Mouse (Mus musculus) midbrain, embryonic 10.5 days (tissue): Measurements from ENCODE around the gene Traf3. TPM values are rescaled to one million over a fixed set of nuclear protein-coding genes. Genes with fewer than 3 reads are reported as not detected.
A peak's percentile ranks its signal among the peaks of the same experiment; 100 is the strongest.

Experiments
- DNase-seq: peaks from one replicate; pipeline ENCODE4 v3.0.0-alpha.2; 2017; ENCODE audit warnings: low spot score
- H3K27ac ChIP-seq: fragments of 300-500 bp; sonication (generic); replicated peaks from 2 replicates; pipeline ENCODE4 v1.5.1; 2016; ENCODE audit warnings: mild to moderate bottlenecking
- H3K27me3 ChIP-seq: fragments of 300-500 bp; sonication (generic); 2 replicates; pipeline ENCODE4 v1.6.1; 2016; ENCODE audit warnings: low read depth, mild to moderate bottlenecking; ENCODE audit not compliant: poor library complexity, severe bottlenecking
- H3K36me3 ChIP-seq: fragments of 300-500 bp; sonication (generic); 2 replicates; pipeline ENCODE4 v1.6.1; 2016; ENCODE audit warnings: mild to moderate bottlenecking, moderate library complexity
- H3K4me1 ChIP-seq: fragments of 300-500 bp; sonication (generic); 2 replicates; pipeline ENCODE4 v1.6.1; 2016
- H3K4me3 ChIP-seq: fragments of 300-500 bp; sonication (generic); 2 replicates; pipeline ENCODE4 v1.5.1; 2016; ENCODE audit warnings: mild to moderate bottlenecking, moderate library complexity
- H3K9me3 ChIP-seq: fragments of 300-500 bp; sonication (generic); replicated peaks from 2 replicates; pipeline ENCODE4 v1.6.1; 2016; ENCODE audit warnings: mild to moderate bottlenecking
- WGBS: fragments of 180-500 bp; shearing (Covaris S2); methylation state at CpG from one replicate; pipeline ENCODE4 v1.1.7; 2016; 5-methylcytosine and 5-hydroxymethylcytosine counted together
- polyA plus RNA-seq: library from polyadenylated mRNA; unstranded; fragments of >200 nt; fragmentation: Nextera tagmentation; extraction: Ambion mirVana; gene quantifications from 2 replicates; pipeline ENCODE4 v1.2.1, GENCODE M21; 2016

Gene Traf3
- polyA plus RNA-seq, 1 experiment from 2014 or later = 11.5 TPM

GRCm38 (mm10) chr12:111274447-111275149, 108.4 kb downstream of the Traf3 start:
- H3K4me3 ChIP-seq = peak overlapping the region; percentile 53
- whole genome bisulfite sequencing = 4% methylated on average over 80 of the region's 80 CpGs
- H3K27ac ChIP-seq = no peak overlapping the region; the same call in 1 of the 2 replicates
- peaks cover 36% of the 10 kb centered on the region for H3K4me1 ChIP-seq
- H3K36me3 ChIP-seq = no peaks in the 10 kb centered on the region
- peaks cover 82% of the 10 kb centered on the region for H3K27me3 ChIP-seq
- H3K9me3 ChIP-seq = 0 out of 2 replicates have a peak, but pooled peaks cover 8% of the 10 kb centered on the region
- no peak for DNase-seq

DNA sequence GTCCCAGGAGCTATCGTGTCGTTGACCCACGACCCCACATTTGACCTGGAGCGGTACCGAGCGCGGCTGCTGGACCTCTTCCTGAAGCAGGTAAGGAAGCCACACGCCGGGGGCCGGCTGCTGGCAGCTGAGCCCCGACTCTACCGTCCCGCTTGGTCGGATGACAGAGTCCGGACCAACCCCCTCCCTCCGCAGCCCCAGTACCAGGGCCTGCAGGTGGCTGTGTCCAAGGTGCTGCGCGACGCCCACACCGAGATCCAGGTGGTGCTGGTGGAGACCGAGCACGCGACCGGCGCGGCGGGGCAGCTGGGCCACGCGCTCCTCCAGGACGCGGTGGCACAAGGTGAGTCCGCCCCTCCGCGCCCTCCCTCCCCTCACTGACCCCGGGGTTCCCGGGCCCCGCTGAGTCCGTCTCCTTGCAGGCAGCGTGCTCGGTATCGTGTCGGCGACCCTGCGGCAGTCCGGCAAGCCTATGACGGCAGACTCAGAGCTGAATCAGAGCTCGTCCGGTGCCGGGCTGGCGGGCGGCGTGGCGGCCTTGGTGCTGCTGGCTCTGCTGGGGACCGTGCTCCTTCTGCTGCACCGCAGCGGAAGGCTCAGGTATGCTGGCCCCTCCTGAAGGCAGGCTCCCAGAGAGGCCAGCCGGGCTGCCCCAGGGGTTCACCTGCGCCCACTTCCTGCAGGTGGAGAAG, 109.1 kb downstream of the Traf3 start:
- no peaks in the 10 kb centered on the region for H3K36me3 ChIP-seq
- peaks cover 36% of the 10 kb centered on the region for H3K4me1 ChIP-seq
- 0 out of 2 replicates have a peak, but pooled peaks cover 8% of the 10 kb centered on the region for H3K9me3 ChIP-seq
- no peak overlapping the region for H3K27ac ChIP-seq
- DNase-seq = peak; percentile 48
- H3K4me3 ChIP-seq = peak overlapping the region; percentile 53
- under 1% methylated on average over 58 of the region's 58 CpGs for WGBS
- peaks cover 75% of the 10 kb centered on the region for H3K27me3 ChIP-seq

DNA sequence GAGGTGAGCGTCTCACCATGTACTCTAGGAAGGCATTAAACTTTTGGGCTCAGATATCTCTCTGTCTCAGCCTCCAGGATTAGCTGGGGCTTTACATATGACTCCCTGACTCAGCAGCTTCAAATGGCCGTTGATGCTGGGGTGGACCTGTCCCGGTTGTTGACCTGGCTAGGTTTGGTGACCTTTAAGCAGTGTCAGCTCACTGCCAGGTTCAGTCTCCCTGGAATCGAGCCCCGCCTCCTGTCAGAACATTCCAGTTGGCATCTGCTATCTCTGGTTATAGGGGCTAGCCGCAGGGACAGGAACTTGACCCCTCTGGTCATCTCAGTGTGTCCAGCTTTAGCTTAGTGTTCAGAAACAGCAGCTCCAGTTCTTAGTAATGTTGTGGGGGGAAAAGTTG, 110.2 kb downstream of the Traf3 start:
- Histone ChIP-seq H3K27me3 (peaks cover 65% of the 10 kb centered on the region), H3K36me3 (no peaks in the 10 kb centered on the region), H3K4me1 (peaks cover 26% of the 10 kb centered on the region), H3K4me3 (no peak overlapping the region), H3K27ac (no peak overlapping the region), H3K9me3 (0 out of 2 replicates have a peak, but pooled peaks cover 8% of the 10 kb centered on the region)
- DNase-seq = no peak
- 52% methylated on average over 6 of the region's 6 CpGs for WGBS

DNA sequence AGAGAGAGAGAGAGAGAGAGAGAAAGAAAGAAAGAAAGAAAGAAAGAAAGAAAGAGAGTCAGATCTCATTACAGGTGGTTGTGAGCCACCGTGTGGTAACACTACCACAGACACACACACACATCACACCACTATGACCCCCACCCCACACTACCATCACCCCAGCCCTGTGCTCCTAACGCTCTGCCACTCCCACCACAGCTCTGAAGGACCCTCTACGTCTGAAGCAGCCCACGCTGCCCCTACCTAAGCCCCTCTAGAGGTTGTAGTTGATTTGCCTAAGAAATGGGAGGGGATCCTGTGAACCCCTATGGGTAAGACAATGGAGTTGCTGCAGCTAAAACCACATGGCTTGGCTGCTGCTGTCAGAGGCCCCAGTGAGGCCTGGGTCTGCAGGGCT, 117.4 kb downstream of the Traf3 start:
- 0 out of 2 replicates have a peak overlapping the region, but pooled peaks have one; percentile 9 for H3K27ac ChIP-seq
- no peaks in the 10 kb centered on the region for H3K36me3 ChIP-seq
- H3K9me3 ChIP-seq = 0 out of 2 replicates have a peak, but pooled peaks cover 8% of the 10 kb centered on the region
- DNase-seq = no peak
- no peak overlapping the region for H3K4me3 ChIP-seq
- WGBS = 68% methylated on average over 4 of the region's 4 CpGs
- peaks cover 22% of the 10 kb centered on the region for H3K4me1 ChIP-seq
- no peaks in the 10 kb centered on the region for H3K27me3 ChIP-seq

DNA sequence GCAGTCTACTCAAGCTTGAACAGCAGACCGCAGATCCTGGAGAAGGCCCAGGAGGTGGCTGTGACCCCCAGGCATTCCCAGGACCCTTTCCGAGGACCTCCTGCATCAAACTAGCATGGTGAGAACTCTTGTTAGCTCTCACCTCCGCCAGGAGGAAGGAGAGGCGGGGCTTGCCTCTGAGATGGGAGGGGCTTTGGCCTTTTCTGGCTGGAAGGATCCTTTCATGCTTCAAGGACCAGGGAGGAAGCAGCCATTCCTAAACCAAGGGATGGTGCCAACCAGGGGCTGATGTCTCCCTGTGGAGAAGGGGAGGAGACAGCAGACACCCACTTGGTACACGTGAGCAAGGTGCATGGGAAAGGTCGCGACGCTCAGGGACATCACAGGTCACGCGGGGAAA, 118.4 kb downstream of the Traf3 start:
- DNase-seq = no peak
- WGBS = 18% methylated on average over 10 of the region's 10 CpGs
- H3K36me3 ChIP-seq = no peaks in the 10 kb centered on the region

GRCm38 (mm10) chr12:111293025-111293424, 126.9 kb downstream of the Traf3 start:
- no peak for DNase-seq
- H3K4me1 ChIP-seq = peaks cover 11% of the 10 kb centered on the region
- no peak overlapping the region for H3K27ac ChIP-seq
- H3K27me3 ChIP-seq = no peaks in the 10 kb centered on the region
- no peaks in the 10 kb centered on the region for H3K9me3 ChIP-seq
- WGBS = 94% methylated on average over 12 of the region's 12 CpGs
- H3K36me3 ChIP-seq = peaks cover 79% of the 10 kb centered on the region
- no peak overlapping the region for H3K4me3 ChIP-seq

More for the DNA sequence above, 118.4 kb downstream of the Traf3 start:
- H3K27ac ChIP-seq = no peak overlapping the region; the same call in 1 of the 2 replicates
- H3K27me3 ChIP-seq = no peaks in the 10 kb centered on the region
- peaks cover 31% of the 10 kb centered on the region for H3K4me1 ChIP-seq
- no peaks in the 10 kb centered on the region for H3K9me3 ChIP-seq
- H3K4me3 ChIP-seq = peak overlapping the region; percentile 32

GRCm38 (mm10) chr12:111301322-111302017, 135.3 kb downstream of the Traf3 start:
- Histone ChIP-seq H3K9me3 (no peaks in the 10 kb centered on the region), H3K4me1 (no peaks in the 10 kb centered on the region), H3K27ac (no peak overlapping the region), H3K27me3 (no peaks in the 10 kb centered on the region), H3K36me3 (peaks cover 97% of the 10 kb centered on the region), H3K4me3 (no peak overlapping the region)
- WGBS = 96% methylated on average over 27 of the region's 27 CpGs
- DNase-seq = no peak

DNA sequence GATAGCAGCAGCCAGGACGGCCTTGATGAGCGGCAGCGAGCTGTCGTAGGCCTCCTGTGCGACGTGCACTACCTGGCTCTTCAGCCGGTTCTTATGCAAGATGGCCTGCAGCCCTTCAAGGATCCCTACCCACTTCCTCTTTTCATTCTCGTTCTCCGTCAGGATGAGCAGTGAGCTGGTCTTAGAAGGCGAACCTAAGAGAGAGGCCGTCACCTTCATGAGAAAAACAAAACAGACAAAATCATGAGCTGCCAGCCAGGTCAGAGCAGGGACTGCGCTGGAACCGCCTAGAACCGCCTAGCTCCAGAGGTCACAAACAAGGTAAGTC, 135.8 kb downstream of the Traf3 start:
- H3K9me3 ChIP-seq = no peaks in the 10 kb centered on the region
- WGBS = 97% methylated on average over 14 of the region's 14 CpGs

DNA sequence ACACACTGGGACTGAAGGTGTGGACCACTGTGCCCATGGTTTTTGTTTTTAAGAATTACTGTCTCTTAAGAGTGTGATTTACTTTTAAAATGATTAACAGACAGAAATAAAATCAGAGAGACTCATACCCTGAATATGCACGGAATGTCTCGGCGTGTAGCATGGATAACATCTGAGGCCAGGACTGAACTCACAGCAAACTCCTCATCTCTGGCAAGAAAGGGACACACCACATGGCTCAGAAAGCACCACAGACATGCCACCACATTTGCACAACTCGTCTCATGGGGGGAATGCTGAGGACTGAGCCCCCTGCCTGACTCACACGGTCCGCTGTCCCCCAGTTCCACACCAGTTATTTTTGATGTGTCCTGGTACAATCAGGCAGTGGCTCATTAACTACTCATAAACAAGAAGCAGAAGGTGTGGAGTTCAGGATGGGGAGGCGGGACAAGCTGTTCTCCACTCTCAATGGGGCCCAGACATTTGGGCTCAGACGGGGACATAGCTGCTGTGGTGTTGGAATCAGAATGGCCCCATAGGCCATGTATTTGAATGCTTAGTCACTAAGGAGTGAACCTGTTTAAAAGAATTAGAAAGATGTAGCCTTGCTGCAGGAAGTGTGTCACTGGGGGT, 137.7 kb downstream of the Traf3 start:
- no peak overlapping the region for H3K27ac ChIP-seq
- no peaks in the 10 kb centered on the region for H3K9me3 ChIP-seq
- H3K4me3 ChIP-seq = no peak overlapping the region
- no peaks in the 10 kb centered on the region for H3K27me3 ChIP-seq
- DNase-seq = no peak
- 94% methylated on average over 8 of the region's 8 CpGs for WGBS
- H3K36me3 ChIP-seq = peaks cover 94% of the 10 kb centered on the region
- H3K4me1 ChIP-seq = no peaks in the 10 kb centered on the region

More for the DNA sequence above, 135.8 kb downstream of the Traf3 start:
- Histone ChIP-seq H3K27ac (no peak overlapping the region), H3K36me3 (peaks cover 97% of the 10 kb centered on the region), H3K27me3 (no peaks in the 10 kb centered on the region), H3K4me3 (no peak overlapping the region), H3K4me1 (no peaks in the 10 kb centered on the region)
- DNase-seq = no peak

DNA sequence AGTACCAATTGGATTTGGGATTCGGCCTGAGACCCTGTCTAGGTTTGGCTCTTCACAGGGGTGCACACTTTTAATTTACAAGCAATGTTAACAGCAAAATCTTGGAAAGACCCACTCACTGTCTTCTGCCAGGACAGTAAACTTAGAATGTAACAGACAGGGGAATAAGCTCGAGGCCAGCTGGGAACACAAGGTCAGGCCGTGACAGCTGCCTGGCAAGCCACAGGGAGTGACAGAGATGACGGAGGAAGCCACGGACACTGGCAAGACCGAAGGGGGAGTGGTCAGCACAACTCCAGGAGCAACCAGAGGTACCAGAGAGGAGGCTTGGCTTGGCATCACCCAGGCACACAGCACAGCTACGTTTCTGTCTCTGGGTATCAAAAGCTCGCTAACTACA, 140.7 kb downstream of the Traf3 start:
- H3K27me3 ChIP-seq = no peaks in the 10 kb centered on the region
- no peak for DNase-seq
- peaks cover 97% of the 10 kb centered on the region for H3K36me3 ChIP-seq
- no peak overlapping the region for H3K4me3 ChIP-seq
- H3K4me1 ChIP-seq = no peaks in the 10 kb centered on the region
- H3K27ac ChIP-seq = no peak overlapping the region
- no peaks in the 10 kb centered on the region for H3K9me3 ChIP-seq
- 92% methylated on average over 8 of the region's 8 CpGs for WGBS

- Histone ChIP-seq H3K36me3 (peaks cover 97% of the 10 kb centered on the region), H3K4me3 (no peak overlapping the region), H3K27me3 (no peaks in the 10 kb centered on the region), H3K9me3 (no peaks in the 10 kb centered on the region), H3K4me1 (no peaks in the 10 kb centered on the region), H3K27ac (no peak overlapping the region)
- 91% methylated on average over 12 of the region's 12 CpGs for WGBS
- no peak for DNase-seq
Observed at GRCm38 (mm10) chr12:111309256-111309655, 143.1 kb downstream of the Traf3 start.

DNA sequence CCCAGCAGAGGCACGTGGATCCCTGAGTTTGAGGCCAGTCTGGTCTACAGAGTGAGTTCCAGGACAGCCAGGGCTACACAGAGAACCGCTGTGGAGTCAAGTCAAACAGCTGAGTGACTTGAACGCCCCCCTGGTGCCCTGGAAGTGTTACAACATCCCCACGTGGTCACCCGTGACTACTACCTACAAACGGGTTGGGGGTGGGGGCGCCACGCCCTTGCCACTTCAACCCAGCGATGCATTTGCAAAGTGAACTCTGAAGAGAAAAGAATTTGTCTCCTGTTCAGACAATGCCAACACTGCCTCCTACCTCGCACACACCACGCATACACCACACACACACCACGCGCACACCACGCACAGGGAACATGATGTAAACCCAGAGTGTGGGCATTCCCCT, 143.8 kb downstream of the Traf3 start:
- H3K36me3 ChIP-seq = peaks cover 97% of the 10 kb centered on the region
- no peaks in the 10 kb centered on the region for H3K27me3 ChIP-seq
- no peak overlapping the region for H3K27ac ChIP-seq
- H3K4me3 ChIP-seq = no peak overlapping the region
- no peaks in the 10 kb centered on the region for H3K4me1 ChIP-seq
- H3K9me3 ChIP-seq = no peaks in the 10 kb centered on the region
- 90% methylated on average over 14 of the region's 14 CpGs for WGBS
- DNase-seq = no peak
